Mouse (Mus musculus) hematopoietic stem cell, adult 5-6 weeks (primary cell): ENCODE results near the gene Kdm4b. TPM values are rescaled to one million over a fixed set of nuclear protein-coding genes. Genes with fewer than 3 reads are reported as not detected.
A peak's percentile ranks its signal among the peaks of the same experiment; 100 is the strongest.

ENCODE experiments used
- ATAC-seq, 2 experiments: fragments of 125-278 bp in 1 of 2; replicated peaks in 1 of 2; 2 replicates each; pipeline ENCODE4 v1.8.0; 2016 to 2017; ENCODE audit warnings: inconsistent platforms in 2 of 2, mild to moderate bottlenecking in 2 of 2, moderate number of reproducible peaks in 2 of 2, low read depth in 1 of 2, moderate TSS enrichment in 1 of 2; ENCODE audit not compliant: low FRiP score in 2 of 2, poor library complexity in 2 of 2, severe bottlenecking in 2 of 2, insufficient read depth in 1 of 2, low TSS enrichment in 1 of 2
- total RNA-seq: library from RNA; stranded (forward); fragments of 172-1452, 232-1000 nt; gene quantifications from 2 replicates; pipeline ENCODE4 v1.2.3, GENCODE M21; 2017

The Kdm4b gene
- total RNA-seq, 1 experiment from 2014 or later, result 13.6 TPM

GRCm38 (mm10) chr17:56329267-56329666, 3.4 kb downstream of the Kdm4b start:
- no peak for ATAC-seq

GRCm38 (mm10) chr17:56330345-56330744, 4.5 kb downstream of the Kdm4b start:
- ATAC-seq, result no peak

GRCm38 (mm10) chr17:56331256-56331655, 5.4 kb downstream of the Kdm4b start:
- no peak for ATAC-seq

- no peak for ATAC-seq
Observed at GRCm38 (mm10) chr17:56332987-56333386, 7.1 kb downstream of the Kdm4b start.

GRCm38 (mm10) chr17:56337190-56337589, 11.3 kb downstream of the Kdm4b start:
- ATAC-seq, result peak; percentile 63 to 68

- peak; percentile 29 to 44; a peak in 2 of 4 replicates for ATAC-seq
Observed at GRCm38 (mm10) chr17:56337791-56338190, 11.9 kb downstream of the Kdm4b start.

GRCm38 (mm10) chr17:56338909-56339308, 13.0 kb downstream of the Kdm4b start:
- ATAC-seq, result peak; percentile 66 to 68

- no peak for ATAC-seq
Observed at GRCm38 (mm10) chr17:56340717-56341116, 14.9 kb downstream of the Kdm4b start.

- peak in 1 of 2 experiments; percentile 22; a peak in 1 of 4 replicates for ATAC-seq
Observed at GRCm38 (mm10) chr17:56343466-56343865, 17.6 kb downstream of the Kdm4b start.

- no peak for ATAC-seq
Observed at GRCm38 (mm10) chr17:56345364-56345763, 19.5 kb downstream of the Kdm4b start.

GRCm38 (mm10) chr17:56348128-56348527, 22.3 kb downstream of the Kdm4b start:
- no peak for ATAC-seq

GRCm38 (mm10) chr17:56348586-56348985, 22.7 kb downstream of the Kdm4b start:
- no peak for ATAC-seq

- ATAC-seq, result peak; percentile 74 to 83
Observed at GRCm38 (mm10) chr17:56350694-56351093, 24.8 kb downstream of the Kdm4b start.

- peak; percentile 70 to 85; a peak in 3 of 4 replicates for ATAC-seq
Observed at GRCm38 (mm10) chr17:56356921-56357885, 31.3 kb downstream of the Kdm4b start.

- ATAC-seq, result no peak
Observed at GRCm38 (mm10) chr17:56359183-56359725, 33.4 kb downstream of the Kdm4b start.

- ATAC-seq, result no peak
Observed at GRCm38 (mm10) chr17:56359864-56360263, 34.0 kb downstream of the Kdm4b start.

- ATAC-seq, result no peak
Observed at GRCm38 (mm10) chr17:56360451-56360850, 34.6 kb downstream of the Kdm4b start.

GRCm38 (mm10) chr17:56361542-56361941, 35.7 kb downstream of the Kdm4b start:
- ATAC-seq, result no peak
